Mouse (Mus musculus) layer of hippocampus, adult 8-10 months (tissue): ENCODE results near the gene Cldn24. TPM values are rescaled to one million over a fixed set of nuclear protein-coding genes. Genes with fewer than 3 reads are reported as not detected.

Experiments used
- DNase-seq, 2 experiments: peaks; one replicate each; pipeline ENCODE4 v3.0.0; 2022; ENCODE audit warnings: low spot score in 2 of 2
- total RNA-seq, 4 experiments: library from RNA; stranded (reverse); gene quantifications; 2 replicates each; pipeline ENCODE4 v1.2.4; 2022

The Cldn24 gene
- total RNA-seq, 4 experiments from 2014 or later = not detected

- DNase-seq = no peak
Measured at GRCm38 (mm10) chr8:47826911-47827310, 5.0 kb downstream of the Cldn24 start.

GRCm38 (mm10) chr8:47832616-47833015 lies 10.7 kb downstream of the Cldn24 start:
- no peak for DNase-seq

GRCm38 (mm10) chr8:47833944-47834343 lies 12.0 kb downstream of the Cldn24 start:
- no peak for DNase-seq

- no peak for DNase-seq
Measured at GRCm38 (mm10) chr8:47843063-47843462, 21.1 kb downstream of the Cldn24 start.

GRCm38 (mm10) chr8:47843651-47844050 lies 21.7 kb downstream of the Cldn24 start:
- no peak for DNase-seq

- DNase-seq = no peak
Measured at GRCm38 (mm10) chr8:47845956-47846355, 24.0 kb downstream of the Cldn24 start.

GRCm38 (mm10) chr8:47847161-47847560 lies 25.2 kb downstream of the Cldn24 start:
- DNase-seq = no peak

GRCm38 (mm10) chr8:47847931-47848330 lies 26.0 kb downstream of the Cldn24 start:
- no peak for DNase-seq

- no peak for DNase-seq
Measured at GRCm38 (mm10) chr8:47849842-47850241, 27.9 kb downstream of the Cldn24 start.

GRCm38 (mm10) chr8:47851824-47852502 lies 30.0 kb downstream of the Cldn24 start:
- DNase-seq = no peak

- no peak for DNase-seq
Measured at GRCm38 (mm10) chr8:47852737-47853136, 30.8 kb downstream of the Cldn24 start.

- DNase-seq = no peak
Measured at GRCm38 (mm10) chr8:47853356-47853755, 31.4 kb downstream of the Cldn24 start.

- no peak for DNase-seq
Measured at GRCm38 (mm10) chr8:47859259-47859658, 37.3 kb downstream of the Cldn24 start.

GRCm38 (mm10) chr8:47866568-47866967 lies 44.6 kb downstream of the Cldn24 start:
- no peak for DNase-seq

GRCm38 (mm10) chr8:47867067-47867466 lies 45.1 kb downstream of the Cldn24 start:
- DNase-seq = peak; percentile 63 to 89

Other genes with a start within 250 kb of the Cldn24 start
- 10 to 100 TPM; 31.9 to 36.6 (median 35.7) TPM for gene Ing2, start 146.6 kb upstream of the Cldn24 start, total RNA-seq
- 10 to 100 TPM; 14.5 to 16.8 (median 16.2) TPM for gene Cdkn2aip, start 108.2 kb upstream of the Cldn24 start, total RNA-seq
- 1 to 10 TPM; 2.3 to 4.4 (median 2.9) TPM for gene Cldn22, start 2.3 kb downstream of the Cldn24 start, total RNA-seq
- 10 to 100 TPM; 23.4 to 25.9 (median 24.6) TPM for gene Wwc2, start 168.8 kb downstream of the Cldn24 start, total RNA-seq